Mouse (Mus musculus): ENCODE data around the gene Gh.

Gh gene

DNA sequence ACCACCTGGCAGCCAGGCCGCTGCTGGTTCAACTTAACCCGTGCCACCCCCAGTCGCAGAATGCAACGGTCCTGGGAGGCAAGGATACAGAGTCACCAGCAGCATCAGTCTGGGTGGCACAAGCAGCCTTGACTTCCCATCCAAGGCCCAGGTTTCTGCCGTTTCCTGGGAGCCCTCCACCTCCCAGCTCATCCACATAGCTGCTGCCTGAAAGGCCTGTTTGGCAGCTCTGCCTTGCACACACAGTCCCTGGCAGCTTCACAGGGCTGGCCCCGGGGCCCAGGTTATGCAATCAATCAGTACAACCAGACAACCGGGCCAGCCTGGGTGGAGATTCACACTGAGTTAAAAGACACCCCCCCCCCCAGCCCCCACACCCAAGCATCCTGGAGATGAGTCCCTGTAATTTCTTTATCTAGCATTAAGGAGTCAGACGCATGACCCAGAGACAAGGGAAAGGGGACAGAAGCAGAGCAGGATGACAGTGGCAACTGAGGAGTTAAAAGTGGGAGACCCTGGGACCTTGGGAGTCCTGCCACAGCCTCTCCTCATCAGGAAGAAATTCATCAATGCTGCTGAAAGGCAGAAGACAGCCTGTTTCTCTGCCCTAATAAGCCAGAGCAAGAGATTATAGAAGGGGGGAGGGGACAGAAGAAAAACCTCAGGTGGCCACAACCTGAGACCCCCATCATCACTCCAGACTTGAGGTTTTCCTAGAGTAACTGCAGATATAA lies 33.2 kb downstream of the Gh start:
- peak; percentile 54 for DNase-seq

GRCm38 (mm10) chr11:106267871-106268270 lies 33.8 kb downstream of the Gh start:
- peak; percentile 29 for DNase-seq

DNA sequence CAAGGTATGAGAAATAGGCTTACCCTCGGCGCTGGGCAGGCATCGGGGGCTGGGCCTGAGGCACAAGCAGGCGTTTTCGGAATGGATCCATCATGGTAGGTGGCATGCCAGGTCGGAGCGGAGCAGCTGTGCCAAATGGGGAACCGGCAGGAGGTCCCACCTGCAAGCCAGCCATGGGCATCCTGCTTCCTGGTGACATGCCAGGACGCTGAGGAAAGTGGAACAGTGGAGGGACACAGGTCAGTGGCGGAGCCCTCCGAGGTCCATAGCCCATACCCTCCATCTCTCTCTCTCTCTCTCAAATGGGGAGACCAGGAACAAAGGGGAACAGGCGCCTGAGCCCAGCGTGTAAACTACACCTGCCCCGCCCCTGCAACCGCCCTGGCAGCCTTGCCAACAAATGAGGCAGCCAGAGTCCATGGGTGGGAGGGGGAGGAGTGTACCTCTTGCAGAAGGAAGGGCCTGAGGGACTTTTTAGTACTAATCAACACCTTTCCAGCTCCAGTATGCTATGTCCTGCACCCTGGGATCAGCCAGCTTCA lies 34.3 kb downstream of the Gh start:
- DNase-seq, result peak; percentile 18

DNA sequence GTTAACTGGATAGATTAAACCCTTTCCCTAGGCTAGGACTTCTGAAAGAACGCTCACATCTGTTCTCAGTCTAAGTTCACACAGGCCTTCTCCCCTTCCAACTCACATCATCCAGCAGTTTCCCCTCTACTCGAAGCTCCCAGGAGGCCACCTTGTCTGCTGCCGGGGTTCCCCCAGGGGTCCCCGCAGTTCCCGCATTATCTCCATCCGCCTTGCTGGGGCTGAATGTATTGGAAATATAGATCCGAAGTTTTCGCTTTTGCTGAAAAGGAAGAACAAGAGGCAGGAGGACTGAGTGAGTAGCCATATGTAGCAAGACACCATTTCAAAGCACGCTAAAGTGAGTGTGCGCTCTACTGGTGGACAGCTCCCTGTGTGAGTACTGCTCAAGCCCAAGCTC lies 35.2 kb downstream of the Gh start:
- no peak for DNase-seq

DNA sequence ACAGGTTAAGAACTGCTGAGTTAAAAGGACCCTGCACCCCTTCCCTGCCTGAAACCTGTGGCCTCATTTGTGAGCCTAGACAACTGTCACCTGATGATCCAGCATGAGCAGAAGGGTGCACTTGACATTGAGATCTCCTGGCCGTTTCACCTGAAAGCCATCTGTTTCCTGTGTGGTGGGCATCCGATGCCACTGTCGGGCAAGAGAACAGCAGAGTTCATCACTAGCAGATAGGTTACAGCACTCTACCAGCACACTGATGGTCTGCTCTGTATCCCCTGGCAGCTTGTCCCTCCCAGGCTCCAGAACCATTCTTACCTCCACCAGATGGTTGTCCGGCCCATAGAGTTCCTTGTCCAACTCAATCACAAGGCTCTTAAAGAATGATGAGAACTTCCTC lies 36.1 kb downstream of the Gh start:
- DNase-seq, result no peak

GRCm38 (mm10) chr11:106264988-106265387 lies 36.7 kb downstream of the Gh start:
- DNase-seq, result no peak

GRCm38 (mm10) chr11:106263963-106264362 lies 37.7 kb downstream of the Gh start:
- no peak for DNase-seq

GRCm38 (mm10) chr11:106260826-106261450 lies 40.7 kb downstream of the Gh start:
- DNase-seq, result no peak

DNA sequence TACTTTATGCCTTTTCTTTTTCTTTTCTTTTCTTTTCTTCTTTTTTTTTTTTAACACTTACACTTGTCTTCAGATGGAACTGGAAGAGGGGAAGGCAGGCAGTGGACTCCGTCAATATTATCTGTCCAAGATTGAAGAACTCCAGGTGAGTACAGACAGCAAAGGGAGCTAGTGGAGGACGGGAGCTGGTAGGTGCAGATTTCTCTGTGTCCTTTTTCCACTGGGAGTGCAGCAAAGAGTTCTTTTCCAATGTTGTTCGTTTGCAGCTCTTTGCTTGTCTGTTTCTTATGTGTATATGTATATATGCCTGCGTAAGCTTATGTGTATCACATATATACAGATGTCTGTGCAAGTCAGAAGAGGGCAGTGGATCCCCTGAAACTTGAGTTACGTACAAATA lies 44.9 kb downstream of the Gh start:
- no peak for DNase-seq

GRCm38 (mm10) chr11:106255685-106256451 lies 45.8 kb downstream of the Gh start, which contains the start of the genes Ftsj3 and Psmc5:
TSS of gene Ftsj3 (minus strand) at chr11:106256079.
TSS of gene Psmc5 (plus strand) at chr11:106256154.
- peak; percentile 98 for DNase-seq

DNA sequence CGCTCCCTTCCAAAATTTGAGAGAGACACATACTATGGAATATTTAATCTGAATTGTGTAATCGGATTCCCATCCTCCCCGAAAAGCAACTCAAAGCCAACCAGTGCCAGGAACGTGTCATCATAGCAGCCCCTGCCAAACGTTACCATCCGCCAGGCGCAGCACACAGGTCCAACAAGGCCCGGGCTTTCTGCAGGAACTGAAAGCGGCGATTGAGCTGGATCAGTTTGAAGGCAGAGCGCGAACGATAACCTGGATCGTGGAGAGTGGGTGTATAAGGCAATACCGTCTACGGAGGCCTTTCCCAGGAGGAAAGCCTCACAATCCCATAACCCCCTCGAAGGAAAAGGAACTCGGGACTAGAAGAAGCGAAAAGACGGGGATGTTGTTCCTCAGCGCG lies 46.5 kb downstream of the Gh start:
- no peak for DNase-seq

GRCm38 (mm10) chr11:106254767-106255166 lies 46.9 kb downstream of the Gh start:
- DNase-seq, result no peak
